Mouse (Mus musculus) embryonic fibroblast, embryonic 13.5 days (primary cell): ENCODE results near the gene Maats1.

Experiments
- CTCF ChIP-seq: IDR thresholded peaks from 2 replicates; pipeline ENCODE4 v1.5.1; 2011; ENCODE audit warnings: mild to moderate bottlenecking, control low read depth, low read length, moderate library complexity, borderline replicate concordance; ENCODE audit not compliant: insufficient read depth
- POLR2A ChIP-seq: IDR thresholded peaks from 2 replicates; pipeline ENCODE4 v1.6.1; 2011; ENCODE audit warnings: low read depth, mild to moderate bottlenecking, control low read depth, low read length, moderate library complexity

GRCm38 (mm10) chr16:38359241-38359640 lies 17.3 kb upstream of the Maats1 start:
- TF ChIP-seq CTCF: no peak
- no peak for TF ChIP-seq POLR2A
